24 mouse cellular contexts compared by ENCODE assay signal in the genomic region with DNA sequence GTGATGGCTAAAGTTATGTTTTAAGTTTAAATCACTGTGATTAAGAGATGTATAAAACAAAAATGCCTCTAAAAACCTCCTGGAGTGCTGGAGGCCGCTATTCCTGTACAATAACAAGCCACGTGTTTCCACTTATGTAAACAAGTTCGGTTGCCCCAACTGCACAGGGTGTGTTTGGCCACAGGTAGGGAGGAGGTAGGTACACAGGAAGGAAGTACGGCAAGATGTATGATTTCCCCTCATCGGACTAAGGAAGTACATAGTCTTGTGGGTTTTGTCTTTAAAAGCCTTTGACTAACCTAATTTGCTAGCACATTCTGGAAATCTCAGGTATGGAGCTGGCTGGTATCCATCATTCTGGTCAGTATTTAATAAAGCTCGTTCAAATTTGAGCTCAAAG. TPM values are rescaled to one million over a fixed set of nuclear protein-coding genes. Genes with fewer than 3 reads are reported as not detected.
DNase-seq lines count a peak whose midpoint lies in the region.
"Had no signal": no experiment of that assay in that cellular context is flagged by ENCODE, and none has a peak within 500 bp of the region (broad histone marks: within the 10 kb centered on the region; RNA-seq: fewer than 3 reads in every experiment).

No protein-coding gene starts in this region.

- H3K4me1 ChIP-seq in hindbrain, embryonic 10.5 days (replicated peaks): no peaks in the 10 kb centered on the region

- H3K36me3 ChIP-seq in splenic B cell, adult 2 months (ENCODE audit: control insufficient read depth, insufficient read depth, low read length, poor library complexity, severe bottlenecking): no peaks in the 10 kb centered on the region
- no peaks in the 10 kb centered on the region for H3K36me3 ChIP-seq in hindbrain, embryonic 10.5 days
- H3K36me3 ChIP-seq: embryonic facial prominence, embryonic 12.5 days; heart, embryonic 13.5 days; kidney, embryonic 15.5 days; limb, embryonic 10.5 days had no signal

- no peaks in the 10 kb centered on the region for H3K9me3 ChIP-seq in hindbrain, embryonic 10.5 days
- H3K9me3 ChIP-seq: embryonic facial prominence, embryonic 12.5 days; heart, embryonic 13.5 days; kidney, embryonic 15.5 days; limb, embryonic 10.5 days had no signal

- peak; percentile 14 for DNase-seq in 416B (ENCODE audit: low read depth)
- peak; percentile 62 for DNase-seq in CD4-positive helper T cell, adult 2 months (ENCODE audit: low read depth, low spot score)
- DNase-seq in induced T-regulatory cell, adult 2 months (ENCODE audit: low read depth): peak; percentile 61
- peak; percentile 48 for DNase-seq in splenic B cell, adult 2 months (ENCODE audit: low read depth, low spot score)
- no peak for DNase-seq in embryo, embryonic 11 days
- DNase-seq in hindbrain, embryonic 10.5 days (ENCODE audit: low spot score): no peak
- no peak for DNase-seq in frontal cortex, postnatal 36 days (ENCODE audit: low spot score in 2 of 2)
- DNase-seq: adrenal gland, adult 2 months; cerebellum, adult 11 months; cerebellum, postnatal 10 days; forebrain, postnatal 0 days; gastrocnemius, postnatal 25 days; heart, adult 2 months; heart, postnatal 14 days; kidney, postnatal 36 days; layer of hippocampus, postnatal 36 days; liver; lung, postnatal 4 days; right cerebral cortex, postnatal 14 days had no signal

- no peak overlapping the region for H3K27ac ChIP-seq in hindbrain, embryonic 10.5 days
- H3K27ac ChIP-seq: heart, embryonic 13.5 days; hindbrain, embryonic 14.5 days; limb, embryonic 10.5 days had no signal

- no peaks in the 10 kb centered on the region for H3K27me3 ChIP-seq in splenic B cell, adult 2 months (ENCODE audit: control insufficient read depth, insufficient read depth, low read length, poor library complexity, severe bottlenecking)
- no peaks in the 10 kb centered on the region for H3K27me3 ChIP-seq in hindbrain, embryonic 10.5 days (ENCODE audit: insufficient read depth, poor library complexity, severe bottlenecking)
- H3K27me3 ChIP-seq: embryonic facial prominence, embryonic 12.5 days; heart, embryonic 13.5 days; kidney, embryonic 15.5 days had no signal

- 84% methylated on average over 6 of the region's 6 CpGs for WGBS in hindbrain, embryonic 10.5 days

- H3K4me3 ChIP-seq in hindbrain, embryonic 10.5 days: no peak overlapping the region
- H3K4me3 ChIP-seq: embryonic facial prominence, embryonic 12.5 days; heart, adult 2 months; heart, embryonic 13.5 days; kidney, embryonic 15.5 days; limb, embryonic 10.5 days had no signal

RNA-seq across cellular contexts. Expression of gene Cyp2s1, which starts 9.3 kb away (rescaled TPM):
- polyA plus RNA-seq in hindbrain, embryonic 10.5 days (2016; fragmentation: Nextera tagmentation; extraction: Ambion mirVana): 0.44 and 0.46 TPM in 2 replicates

RNA-seq across cellular contexts. Expression of gene Axl, which starts 37.5 kb away (rescaled TPM):
- polyA plus RNA-seq in hindbrain, embryonic 10.5 days (2016; fragmentation: Nextera tagmentation; extraction: Ambion mirVana): 15.0 and 18.4 TPM in 2 replicates

Comparison
In these comparisons a context has a peak if more than half of its experiments do, and no peak if none do; other contexts are left out.
1. DNase-seq: peak in 416B (single experiment), CD4-positive helper T cell, adult 2 months (single experiment), induced T-regulatory cell, adult 2 months (single experiment) and splenic B cell, adult 2 months (single experiment); none in embryo, embryonic 11 days (single experiment), hindbrain, embryonic 10.5 days (single experiment) and frontal cortex, postnatal 36 days (0 of 2).